Mouse (Mus musculus): ENCODE measurements at regions not wholly inside any gene's neighbourhood (a gene's known extent, or its start where the extent isn't known, plus 50 kb on each side); places are given as distances from the start of the nearest gene placed in this dataset.

- no peak for DNase-seq (ENCODE audit: low read depth, low spot score)
Observed at GRCm38 (mm10) chr8:82702044-82702443, 71.9 kb downstream of the Zfp330 start.

DNA sequence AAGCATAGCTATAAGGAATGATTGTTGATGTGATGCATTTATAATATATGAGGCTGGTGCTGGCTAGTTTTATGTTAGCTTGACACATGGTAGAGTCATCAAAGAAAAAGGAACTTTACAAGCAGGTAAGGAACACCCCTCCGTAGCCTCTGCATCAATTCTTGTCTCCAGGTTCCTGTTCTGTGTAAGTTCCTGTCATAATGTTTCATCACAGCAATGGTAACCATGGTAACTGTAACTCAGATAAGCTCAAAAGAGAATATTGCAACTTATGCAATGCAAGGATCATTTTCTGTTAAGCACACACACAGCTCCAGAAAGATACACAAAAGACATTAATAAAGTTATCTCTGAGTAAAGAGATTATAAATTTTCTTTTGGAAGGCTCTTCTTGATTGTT is 73.5 kb downstream of the Zfp330 start:
- DNase-seq (ENCODE audit: low read depth, low spot score), result peak; percentile 17

DNA sequence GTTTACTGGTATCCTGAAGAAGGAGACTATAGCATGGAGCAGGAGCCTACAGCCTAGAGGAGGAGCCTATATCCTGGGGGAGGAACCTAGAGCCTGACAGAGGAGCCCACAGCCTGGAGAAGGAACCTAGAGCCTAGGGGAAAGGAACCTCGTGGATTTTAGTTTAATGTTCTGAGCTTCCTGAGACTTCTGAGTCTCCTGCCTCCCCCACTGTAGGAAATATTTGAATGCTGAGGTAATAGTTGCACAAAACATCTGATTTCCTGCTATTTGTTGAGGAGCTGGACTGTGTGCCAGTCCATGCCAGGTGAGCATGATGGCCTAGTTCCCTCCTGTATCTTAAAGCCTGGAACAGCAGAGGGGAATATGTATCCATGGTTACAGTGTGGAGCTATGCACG is 74.7 kb downstream of the Zfp330 start:
- no peak for DNase-seq (ENCODE audit: low read depth, low spot score)

DNA sequence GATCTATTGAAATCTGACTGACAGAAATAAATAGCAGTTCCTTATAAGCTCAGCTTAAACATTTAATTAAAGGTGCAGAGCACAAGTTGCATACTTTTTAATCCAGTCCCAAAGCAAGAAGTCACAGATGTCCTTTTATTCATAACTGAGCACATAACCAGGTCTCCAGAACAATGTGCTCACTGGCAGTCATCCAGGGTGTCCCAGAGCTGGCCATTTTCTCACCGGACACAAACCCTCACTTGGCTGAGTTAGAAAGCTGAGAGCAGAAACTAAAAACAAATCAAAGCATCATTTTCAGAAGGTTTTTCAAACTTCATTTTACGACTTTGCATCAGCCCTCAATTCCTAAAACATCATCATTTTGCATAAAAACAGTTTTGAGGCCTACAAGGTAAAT is 75.9 kb downstream of the Zfp330 start:
- DNase-seq (ENCODE audit: low read depth, low spot score), result peak; percentile 11

DNA sequence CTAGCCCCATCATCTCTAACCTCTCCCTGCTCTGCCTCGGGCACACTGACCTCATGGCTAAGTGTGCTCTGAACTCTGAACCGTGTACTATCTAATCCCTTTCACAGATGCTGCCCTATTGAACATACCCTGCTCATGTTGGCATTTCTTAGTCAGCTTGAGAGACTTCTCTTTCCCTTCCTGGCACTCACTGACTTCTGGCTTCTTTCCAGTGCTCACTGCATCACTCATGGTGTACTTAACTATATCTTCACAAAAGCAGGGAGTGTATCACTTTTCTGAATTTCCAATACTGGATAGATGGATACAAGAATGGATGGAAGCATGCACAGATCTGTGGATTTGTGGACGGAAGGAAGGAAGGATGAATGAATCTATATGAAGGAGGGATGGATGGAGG is 80.9 kb downstream of the Zfp330 start:
- peak; percentile 7 for DNase-seq (ENCODE audit: low read depth, low spot score)

GRCm38 (mm10) chr8:82689322-82689721 is 84.6 kb downstream of the Zfp330 start:
- peak; percentile 75 for DNase-seq (ENCODE audit: low read depth, low spot score)

GRCm38 (mm10) chr8:82685966-82686365 is 88.0 kb downstream of the Zfp330 start:
- DNase-seq (ENCODE audit: low read depth, low spot score), result no peak

DNA sequence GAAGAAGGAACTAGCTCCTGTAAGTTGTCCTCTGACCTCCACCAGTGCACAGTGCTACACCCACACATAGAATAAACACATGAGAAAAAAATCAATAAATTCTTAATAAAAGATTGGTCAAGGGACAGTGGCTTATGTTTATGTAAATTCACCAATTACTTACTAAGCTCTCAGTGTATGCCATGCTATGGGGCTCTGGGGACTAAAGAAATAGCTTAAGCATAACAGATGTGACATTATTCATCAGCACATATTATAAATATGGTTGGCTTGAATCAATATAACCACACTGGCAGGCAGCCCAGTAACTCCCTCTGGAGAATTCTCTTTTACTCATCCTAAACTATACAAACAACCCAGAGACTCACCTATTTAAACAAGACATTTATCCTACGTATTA is 95.2 kb downstream of the Zfp330 start:
- peak; percentile 23 for DNase-seq (ENCODE audit: low read depth, low spot score)

- peak; percentile 58 for DNase-seq (ENCODE audit: low read depth, low spot score)
Observed at GRCm38 (mm10) chr8:82677781-82678180, 96.2 kb downstream of the Zfp330 start.

GRCm38 (mm10) chr8:82669241-82669640 is 104.7 kb downstream of the Zfp330 start:
- DNase-seq (ENCODE audit: low read depth, low spot score), result no peak

DNA sequence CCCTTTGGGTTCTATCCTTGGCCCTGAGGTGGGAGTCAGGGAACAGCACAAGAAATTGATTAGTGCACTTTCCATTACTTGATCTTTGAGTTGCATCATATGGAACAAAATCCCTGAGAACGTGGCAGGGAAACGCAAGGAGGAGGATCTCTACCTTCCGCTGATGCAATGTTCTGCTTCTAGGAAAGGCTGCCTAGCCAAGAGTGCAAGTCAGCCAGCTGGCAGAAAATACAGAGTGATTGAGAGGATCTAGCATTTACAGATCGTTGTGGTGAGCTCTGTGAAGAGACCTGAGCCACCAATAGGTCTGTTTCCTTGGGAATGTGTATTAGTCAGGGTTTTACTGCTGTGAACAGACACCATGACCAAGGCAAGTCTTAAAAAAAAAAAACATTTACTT is 108.8 kb downstream of the Zfp330 start:
- DNase-seq (ENCODE audit: low read depth, low spot score), result no peak

- DNase-seq (ENCODE audit: low read depth, low spot score), result peak; percentile 22
Observed at GRCm38 (mm10) chr8:82640502-82640901, 133.5 kb downstream of the Zfp330 start.

GRCm38 (mm10) chr8:82630486-82630885 is 143.5 kb downstream of the Zfp330 start:
- DNase-seq (ENCODE audit: low read depth, low spot score), result no peak

DNA sequence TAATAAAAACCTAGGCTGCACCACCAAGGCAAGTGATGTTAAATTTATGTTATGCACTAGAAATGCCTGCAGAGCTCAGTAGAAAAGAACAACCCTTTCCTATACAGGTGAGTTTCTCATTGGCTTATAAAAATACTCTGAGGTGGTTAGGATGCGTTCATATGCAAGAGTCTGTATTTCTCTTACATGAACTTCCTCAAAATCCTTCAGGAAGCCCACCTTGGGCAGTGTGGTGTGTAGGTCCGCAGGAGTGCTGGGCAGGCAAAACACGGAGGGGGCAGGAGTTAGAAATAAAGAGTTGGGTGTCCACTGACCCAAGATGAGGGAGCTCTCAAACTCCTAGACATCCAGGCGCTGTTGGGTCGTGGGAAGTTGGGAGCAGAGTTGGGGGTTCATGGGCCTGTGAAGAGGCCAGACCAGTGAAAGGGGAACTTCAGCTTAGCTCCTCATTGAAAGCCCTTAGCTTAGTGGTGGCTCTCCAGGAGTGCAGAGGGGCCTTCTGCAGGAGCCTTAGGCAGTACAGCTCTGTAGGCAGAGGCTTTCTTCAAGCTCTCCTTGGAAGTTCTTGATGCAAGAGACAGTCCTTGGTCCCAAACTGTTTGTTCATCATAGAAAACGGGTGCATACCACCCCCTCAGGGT is 150.0 kb downstream of the Zfp330 start:
- DNase-seq (ENCODE audit: low read depth, low spot score), result no peak

- DNase-seq (ENCODE audit: low read depth, low spot score), result peak; percentile 22
Observed at GRCm38 (mm10) chr8:82618668-82619067, 155.3 kb downstream of the Zfp330 start.

GRCm38 (mm10) chr8:82601556-82601955 is 172.4 kb downstream of the Zfp330 start:
- DNase-seq (ENCODE audit: low read depth, low spot score), result peak; percentile 17

DNA sequence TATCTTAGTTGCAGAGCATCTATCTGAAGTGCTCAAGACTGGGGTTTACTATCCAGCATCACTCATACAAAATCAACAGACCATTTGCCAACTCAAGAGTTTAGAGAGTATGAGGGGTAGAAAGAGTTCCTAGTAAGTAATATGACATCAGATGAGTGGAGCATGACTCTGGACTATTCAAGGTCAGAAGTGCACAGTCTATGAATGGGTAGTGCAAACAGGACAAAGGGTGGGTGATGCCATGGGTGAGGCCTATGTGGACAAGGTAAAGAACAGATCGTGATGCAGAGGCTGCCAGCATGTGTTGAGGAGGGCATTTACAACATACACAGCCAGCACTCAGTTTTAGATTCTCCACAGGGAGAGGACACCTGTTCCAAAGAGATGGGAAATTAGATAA is 170.4 kb upstream of the Il15 start:
- no peak for DNase-seq (ENCODE audit: low read depth, low spot score)

- no peak for DNase-seq (ENCODE audit: low read depth, low spot score)
Observed at GRCm38 (mm10) chr8:82538121-82538520, 135.1 kb upstream of the Il15 start.

DNA sequence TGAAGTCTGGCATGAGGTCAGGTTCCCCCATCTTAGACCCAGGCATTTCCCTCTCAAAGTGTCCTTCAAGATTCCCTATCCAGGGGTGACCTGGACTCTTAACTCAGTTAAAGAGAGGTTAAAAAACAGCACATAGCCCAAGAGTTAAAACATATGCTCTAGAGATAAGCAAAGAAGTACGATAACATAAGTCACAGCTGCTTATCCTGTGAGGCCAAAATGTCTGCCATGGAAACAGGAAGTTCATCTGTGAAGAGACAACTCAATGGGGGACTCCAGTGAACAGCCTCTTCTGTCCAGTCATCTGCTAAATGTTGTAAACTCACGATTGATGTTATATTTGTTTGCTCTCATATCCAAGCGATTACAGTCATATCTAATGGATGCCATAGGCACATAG is 126.1 kb upstream of the Il15 start:
- DNase-seq (ENCODE audit: low read depth, low spot score), result no peak

DNA sequence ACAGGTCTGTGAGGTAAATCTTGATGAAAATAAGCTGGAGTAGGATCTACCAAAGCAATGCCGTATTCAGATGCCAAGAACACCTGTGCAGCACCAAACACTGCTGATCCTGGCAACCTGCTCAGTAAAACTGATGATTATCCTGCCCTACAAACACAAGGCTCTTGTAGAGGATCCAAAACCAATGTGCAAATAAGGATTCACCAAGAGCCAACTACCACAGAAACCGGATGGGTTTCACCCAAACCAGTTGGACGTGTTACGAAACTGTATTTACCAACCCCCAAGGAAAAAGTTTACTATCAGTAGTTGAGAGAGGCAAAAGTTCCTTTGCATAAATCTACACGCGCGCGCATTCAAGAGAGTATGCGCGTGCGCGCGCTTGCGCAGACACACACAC is 120.8 kb upstream of the Il15 start:
- no peak for DNase-seq (ENCODE audit: low read depth, low spot score)

DNA sequence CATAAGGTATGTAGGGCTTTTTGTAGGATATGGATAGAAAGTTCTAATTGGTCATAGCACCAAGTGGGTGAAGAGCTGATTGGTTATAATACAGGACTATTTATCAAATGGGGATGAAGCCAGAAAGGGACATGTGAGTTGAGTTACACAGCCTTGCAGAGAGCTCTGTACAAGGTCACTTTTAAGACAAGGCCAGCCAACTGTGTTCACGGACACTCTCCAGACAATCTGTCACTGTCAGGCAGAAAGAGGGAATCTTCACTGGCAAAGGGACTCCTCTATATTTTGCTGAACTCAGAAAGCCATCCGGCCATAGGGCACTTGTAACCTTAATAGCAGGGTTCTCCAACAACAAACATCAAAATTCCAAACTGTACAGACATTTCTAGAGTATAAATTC is 95.5 kb upstream of the Il15 start:
- peak; percentile 11 for DNase-seq (ENCODE audit: low read depth, low spot score)

GRCm38 (mm10) chr8:82477856-82478255 is 74.8 kb upstream of the Il15 start:
- DNase-seq (ENCODE audit: low read depth, low spot score), result no peak

- no peak for DNase-seq (ENCODE audit: low read depth, low spot score)
Observed at GRCm38 (mm10) chr8:82477426-82477769, 74.4 kb upstream of the Il15 start.

GRCm38 (mm10) chr8:82476708-82477425 is 73.8 kb upstream of the Il15 start:
- no peak for DNase-seq (ENCODE audit: low read depth, low spot score)
